Mouse (Mus musculus) MEL (cell line): Measurements from ENCODE around the gene Kcnk10. TPM values are rescaled to one million over a fixed set of nuclear protein-coding genes. Genes with fewer than 3 reads are reported as not detected.

Source experiments
- DNase-seq: peaks from one replicate; pipeline ENCODE4 v3.0.0; 2011; ENCODE audit warnings: low read depth, low spot score
- H3K27ac ChIP-seq: 2 replicates; pipeline ENCODE4 v1.5.1; 2012; ENCODE audit warnings: low read depth, mild to moderate bottlenecking, control low read depth, low read length, moderate library complexity; ENCODE audit not compliant: control insufficient read depth
- H3K27me3 ChIP-seq, 2 experiments: fragments of 150-350 bp in 1 of 2; sonication (generic) in 1 of 2; 2 replicates each; pipeline ENCODE4 v1.6.1; 2012; ENCODE audit warnings: low read length in 2 of 2, mild to moderate bottlenecking in 2 of 2, improper control_type of control experiment in 1 of 2, moderate library complexity in 1 of 2; ENCODE audit not compliant: insufficient read depth in 2 of 2, control insufficient read depth in 1 of 2
- H3K36me3 ChIP-seq, 2 experiments: 2 replicates each; pipeline ENCODE4 v1.6.1; 2012 to 2014; ENCODE audit warnings: low read length in 2 of 2, improper control_type of control experiment in 1 of 2, inconsistent platforms in 1 of 2, mild to moderate bottlenecking in 1 of 2; ENCODE audit not compliant: insufficient read depth in 2 of 2, control insufficient read depth in 1 of 2
- H3K4me1 ChIP-seq, 2 experiments: fragments of 150-350 bp in 1 of 2; sonication (generic) in 1 of 2; 2 replicates each; pipeline ENCODE4 v1.6.1; 2012; ENCODE audit warnings: low read length in 2 of 2, improper control_type of control experiment in 1 of 2, mild to moderate bottlenecking in 1 of 2; ENCODE audit not compliant: insufficient read depth in 2 of 2, control insufficient read depth in 1 of 2
- H3K4me3 ChIP-seq, 2 experiments: fragments of 150-350 bp in 1 of 2; sonication (generic) in 1 of 2; 2 replicates each; pipeline ENCODE4 v1.5.1; 2012; ENCODE audit warnings: low read depth in 2 of 2, low read length in 2 of 2, mild to moderate bottlenecking in 2 of 2, moderate library complexity in 2 of 2, control low read depth in 1 of 2, improper control_type of control experiment in 1 of 2; ENCODE audit not compliant: control insufficient read depth in 1 of 2, insufficient read depth in 1 of 2
- H3K79me2 ChIP-seq: 2 replicates; pipeline ENCODE4 v1.6.1; 2012; ENCODE audit warnings: mild to moderate bottlenecking, low read length, moderate library complexity; ENCODE audit not compliant: control insufficient read depth, poor library complexity, insufficient read depth
- H3K9ac ChIP-seq: 2 replicates; pipeline ENCODE4 v1.6.1; 2012; ENCODE audit warnings: low read depth, mild to moderate bottlenecking, control low read depth, low read length, moderate library complexity; ENCODE audit not compliant: control insufficient read depth, poor library complexity, severe bottlenecking
- H3K9me3 ChIP-seq: fragments of 150-350 bp; sonication (generic); replicated peaks from 2 replicates; pipeline ENCODE4 v1.6.1; 2012; ENCODE audit warnings: mild to moderate bottlenecking, low read length, improper control_type of control experiment, moderate library complexity; ENCODE audit not compliant: insufficient read depth
- CHD1 ChIP-seq: IDR thresholded peaks from 2 replicates; pipeline ENCODE4 v1.6.1; 2012; ENCODE audit warnings: low read depth, mild to moderate bottlenecking, inconsistent platforms, low read length, improper control_type of control experiment
- ELF1 ChIP-seq: IDR thresholded peaks from 2 replicates; pipeline ENCODE4 v1.6.1; 2014; ENCODE audit warnings: low read depth, mild to moderate bottlenecking, inconsistent platforms, low read length, improper control_type of control experiment, moderate library complexity
- ETS1 ChIP-seq: IDR thresholded peaks from 2 replicates; pipeline ENCODE4 v1.6.1; 2012; ENCODE audit warnings: low read depth, mild to moderate bottlenecking, inconsistent platforms, low read length, improper control_type of control experiment, moderate library complexity
- GABPA ChIP-seq: IDR thresholded peaks from 2 replicates; pipeline ENCODE4 v1.6.1; 2012; ENCODE audit warnings: low read depth, mild to moderate bottlenecking, inconsistent platforms, low read length, improper control_type of control experiment, moderate library complexity
- HCFC1 ChIP-seq: IDR thresholded peaks from 2 replicates; pipeline ENCODE4 v1.6.1; 2012; ENCODE audit warnings: low read depth, mild to moderate bottlenecking, inconsistent platforms, low read length, improper control_type of control experiment, moderate library complexity
- JUND ChIP-seq: IDR thresholded peaks from 2 replicates; pipeline ENCODE4 v1.6.1; 2011; ENCODE audit warnings: low read depth, mild to moderate bottlenecking, improper control_type of control experiment, low read length
- KAT2A ChIP-seq: conservative IDR thresholded peaks from 2 replicates; pipeline ENCODE4 v1.6.1; 2012; ENCODE audit warnings: low read depth, low read length, improper control_type of control experiment, inconsistent platforms
- MAFK ChIP-seq: IDR thresholded peaks from 2 replicates; pipeline ENCODE4 v1.6.1; 2011; ENCODE audit warnings: low read depth, mild to moderate bottlenecking, low read length, improper control_type of control experiment, borderline replicate concordance
- MYB ChIP-seq: IDR thresholded peaks from 2 replicates; pipeline ENCODE4 v1.6.1; 2011; ENCODE audit warnings: mild to moderate bottlenecking, low read depth, low read length, improper control_type of control experiment
- NELFE ChIP-seq: IDR thresholded peaks from 2 replicates; pipeline ENCODE4 v1.6.1; 2011; ENCODE audit warnings: low read depth, low read length, improper control_type of control experiment
- POLR2AphosphoS2 ChIP-seq: IDR thresholded peaks from 2 replicates; pipeline ENCODE4 v1.6.1; 2011; ENCODE audit warnings: low read length, improper control_type of control experiment
- RAD21 ChIP-seq: IDR thresholded peaks from 2 replicates; pipeline ENCODE4 v1.6.1; 2011; ENCODE audit warnings: mild to moderate bottlenecking, low read depth, low read length, improper control_type of control experiment
- SIN3A ChIP-seq: IDR thresholded peaks from 2 replicates; pipeline ENCODE4 v1.6.1; 2012; ENCODE audit warnings: low read length, improper control_type of control experiment, inconsistent platforms
- SMC3 ChIP-seq: IDR thresholded peaks from 2 replicates; pipeline ENCODE4 v1.6.1; 2011; ENCODE audit warnings: low read depth, low read length, improper control_type of control experiment
- TAL1 ChIP-seq: IDR thresholded peaks from 2 replicates; pipeline ENCODE4 v1.6.1; 2012; ENCODE audit warnings: mild to moderate bottlenecking, inconsistent platforms, low read length, moderate library complexity, mixed read lengths
- USF1 ChIP-seq: IDR thresholded peaks from 2 replicates; pipeline ENCODE4 v1.6.1; 2014; ENCODE audit warnings: low read depth, mild to moderate bottlenecking, inconsistent platforms, low read length, improper control_type of control experiment, moderate library complexity
- USF2 ChIP-seq, 2 experiments: IDR thresholded peaks; 2 replicates each; pipeline ENCODE4 v1.6.1; 2011 to 2012; ENCODE audit warnings: improper control_type of control experiment in 2 of 2, low read length in 2 of 2, borderline replicate concordance in 1 of 2, inconsistent platforms in 1 of 2, low read depth in 1 of 2, mild to moderate bottlenecking in 1 of 2; ENCODE audit not compliant: insufficient read depth in 1 of 2
- ZKSCAN1 ChIP-seq: IDR thresholded peaks from 2 replicates; pipeline ENCODE4 v1.6.1; 2012; ENCODE audit warnings: low read depth, mild to moderate bottlenecking, inconsistent platforms, low read length, improper control_type of control experiment, moderate library complexity
- ZMIZ1 ChIP-seq: IDR thresholded peaks from 2 replicates; pipeline ENCODE4 v1.6.1; 2012; ENCODE audit warnings: low read depth, mild to moderate bottlenecking, inconsistent platforms, low read length, improper control_type of control experiment, moderate library complexity
- polyA plus RNA-seq, 2 experiments: library from polyadenylated mRNA; stranded (reverse) in 1 of 2; unstranded in 1 of 2; fragments of >175 nt in 1 of 2; fragments of >200 nt in 1 of 2; gene quantifications; 2 replicates each; pipeline versions ENCODE4 v1.2.1 to v1.2.4; 2012; ENCODE audit warnings: low replicate concordance in 2 of 2, low read depth in 1 of 2; ENCODE audit not compliant: insufficient read length in 2 of 2, insufficient read depth in 1 of 2, missing spikeins in 1 of 2
- total RNA-seq: library from RNA; depleted of rRNA; stranded (reverse); fragments of 300-350 nt; gene quantifications from 2 replicates; pipeline ENCODE4 v1.2.3, GENCODE M21; 2012

Kcnk10 gene
- total and polyA plus RNA-seq, 3 experiments = not detected

DNA sequence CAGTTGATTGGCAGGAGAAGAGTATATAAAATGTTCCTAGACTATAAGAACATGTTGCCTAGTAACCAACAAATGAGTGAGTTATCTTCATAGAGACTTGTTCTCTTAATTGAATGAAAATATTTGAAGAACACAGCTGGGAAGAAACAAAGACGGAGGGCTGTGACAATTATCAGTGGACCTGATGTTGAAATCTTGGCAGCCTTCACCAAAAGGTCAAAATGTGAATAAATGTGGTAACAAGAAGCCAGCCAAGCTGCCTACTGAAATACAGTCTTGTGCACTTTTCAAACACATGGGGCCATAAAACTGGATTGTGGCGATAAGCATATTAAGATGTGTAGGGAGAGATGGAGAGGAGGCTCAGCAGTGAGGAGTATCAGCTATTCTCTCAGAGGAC is 41.4 kb upstream of the Kcnk10 start:
- H3K4me1 ChIP-seq = no peaks in the 10 kb centered on the region
- no peaks in the 10 kb centered on the region for H3K36me3 ChIP-seq
- H3K79me2 ChIP-seq = no peaks in the 10 kb centered on the region
- no peak overlapping the region for H3K4me3 ChIP-seq
- TF ChIP-seq JUND (no peak), ETS1 (no peak), MAFK (no peak), CHD1 (no peak), SIN3A (no peak), USF2 (IDR thresholded peaks at IDR 0.05; ENCODE audit: borderline replicate concordance in 1 of 2, insufficient read depth in 1 of 2, low read depth in 1 of 2, low read length in 2 of 2) (no peak), USF1 (no peak), ZKSCAN1 (no peak), GABPA (no peak), RAD21 (no peak), SMC3 (no peak), HCFC1 (no peak)
- no peak overlapping the region for H3K9ac ChIP-seq
- DNase-seq = no peak
- no peaks in the 10 kb centered on the region for H3K9me3 ChIP-seq
- H3K27me3 ChIP-seq = no peaks in the 10 kb centered on the region; a peak in 1 of 4 replicates
- H3K27ac ChIP-seq = no peak overlapping the region

DNA sequence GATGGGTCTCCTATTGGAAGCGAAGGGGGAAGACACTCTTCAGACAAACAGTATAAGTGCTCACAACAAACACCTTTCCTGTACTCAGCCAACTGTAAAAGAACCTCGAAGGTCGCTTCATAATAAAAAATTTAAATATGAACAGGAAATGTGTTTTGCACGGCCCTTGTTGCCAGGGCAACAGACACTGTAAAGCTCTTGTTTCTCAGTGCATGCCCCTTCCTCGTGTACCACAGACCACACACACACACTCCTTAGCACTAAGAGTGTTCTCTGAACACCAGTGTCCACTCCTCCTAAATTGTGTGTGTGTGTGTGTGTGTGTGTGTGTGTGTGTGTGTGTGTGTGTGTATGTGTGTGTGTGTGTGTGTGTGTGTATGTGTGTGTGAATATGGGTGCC is 37.6 kb upstream of the Kcnk10 start:
- Histone ChIP-seq H3K4me1 (no peaks in the 10 kb centered on the region), H3K27me3 (no peaks in the 10 kb centered on the region), H3K36me3 (no peaks in the 10 kb centered on the region), H3K9ac (no peak overlapping the region), H3K27ac (no peak overlapping the region), H3K4me3 (no peak overlapping the region), H3K79me2 (no peaks in the 10 kb centered on the region), H3K9me3 (no peaks in the 10 kb centered on the region)
- DNase-seq = no peak
- TF ChIP-seq TAL1 = no peak
- no peak for TF ChIP-seq ETS1
- TF ChIP-seq ZMIZ1 = no peak
- TF ChIP-seq NELFE = no peak
- no peak for TF ChIP-seq USF2 (IDR thresholded peaks at IDR 0.05; ENCODE audit: borderline replicate concordance in 1 of 2, insufficient read depth in 1 of 2, low read depth in 1 of 2, low read length in 2 of 2)
- TF ChIP-seq KAT2A = no peak
- TF ChIP-seq MYB = no peak
- TF ChIP-seq SMC3 = no peak
- no peak for TF ChIP-seq ELF1
- TF ChIP-seq CHD1 = no peak
- TF ChIP-seq HCFC1 = no peak
- no peak for TF ChIP-seq POLR2AphosphoS2
